Mouse (Mus musculus) heart, postnatal 25 days (tissue): Measurements from ENCODE around the gene Lysmd2. TPM values are rescaled to one million over a fixed set of nuclear protein-coding genes. Genes with fewer than 3 reads are reported as not detected.
A peak's percentile ranks its signal among the peaks of the same experiment; 100 is the strongest.
"Not testable (repeated sequence)": the region's sequence is repeated elsewhere in the genome, so short reads cannot be mapped to it uniquely, and the experiment has no call there.

ENCODE experiments used
- DNase-seq: peaks from one replicate; pipeline ENCODE4 v3.0.0; 2022; ENCODE audit warnings: low spot score
- intact Hi-C: fragments of 180-260 bp; cut with DNase I; formaldehyde crosslinking; loops from one replicate; pipeline ENCODE4 v1.15.1; 2025
- total RNA-seq, 2 experiments: library from RNA; stranded (reverse); gene quantifications; 2 replicates each; pipeline ENCODE4 v1.2.3; 2021

Lysmd2 gene
- 1 to 10 TPM; 7.3 to 8.4 TPM for total RNA-seq

- DNase-seq: peak; percentile 80
- intact Hi-C loops: no loop called here
Measured at GRCm38 (mm10) chr9:75625556-75626307, at the start of gene Lysmd2. Gene Lysmd2, plus strand, starts transcription at chr9:75625741.

- intact Hi-C loops: no loop called here
- peak; percentile 26 for DNase-seq
Measured at GRCm38 (mm10) chr9:75579321-75579720, 46.2 kb upstream of the Lysmd2 start.

DNA sequence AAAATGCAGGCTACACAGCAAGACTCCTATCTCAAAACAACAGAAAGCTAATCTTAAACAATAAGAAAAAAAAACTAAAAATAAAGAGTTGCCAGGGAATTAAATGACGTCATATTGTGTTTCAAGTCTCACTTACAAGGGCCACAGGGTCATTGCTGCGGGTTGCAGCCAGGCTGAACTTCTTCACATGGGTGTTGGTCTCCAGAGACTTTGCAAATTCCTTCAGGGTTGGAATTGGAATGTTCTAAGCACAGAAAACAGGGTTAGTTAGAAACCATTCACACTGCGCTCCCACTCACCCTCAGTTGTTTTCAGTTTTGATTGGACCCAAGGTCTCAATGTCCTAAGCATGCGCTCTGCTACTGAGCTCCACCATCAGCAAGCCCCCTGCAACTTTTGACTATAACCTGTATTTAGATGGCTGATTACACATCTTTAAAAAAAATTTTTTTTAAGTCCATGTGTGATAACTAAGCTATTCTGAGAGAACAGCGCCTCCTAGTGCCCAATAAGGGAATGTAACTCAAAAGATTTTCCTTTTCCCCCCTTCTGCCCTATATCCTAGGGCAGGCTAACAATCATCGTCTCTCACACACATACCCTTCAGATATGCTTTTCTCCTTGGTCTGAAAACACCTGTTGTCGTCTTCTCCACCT lies 43.7 kb upstream of the Lysmd2 start:
- intact Hi-C loops: loop anchor here (1.0 to 10.0 kb wide), 3 partner anchors 61 to 220 kb away; no protein-coding TSS in a partner anchor
- DNase-seq: no peak

DNA sequence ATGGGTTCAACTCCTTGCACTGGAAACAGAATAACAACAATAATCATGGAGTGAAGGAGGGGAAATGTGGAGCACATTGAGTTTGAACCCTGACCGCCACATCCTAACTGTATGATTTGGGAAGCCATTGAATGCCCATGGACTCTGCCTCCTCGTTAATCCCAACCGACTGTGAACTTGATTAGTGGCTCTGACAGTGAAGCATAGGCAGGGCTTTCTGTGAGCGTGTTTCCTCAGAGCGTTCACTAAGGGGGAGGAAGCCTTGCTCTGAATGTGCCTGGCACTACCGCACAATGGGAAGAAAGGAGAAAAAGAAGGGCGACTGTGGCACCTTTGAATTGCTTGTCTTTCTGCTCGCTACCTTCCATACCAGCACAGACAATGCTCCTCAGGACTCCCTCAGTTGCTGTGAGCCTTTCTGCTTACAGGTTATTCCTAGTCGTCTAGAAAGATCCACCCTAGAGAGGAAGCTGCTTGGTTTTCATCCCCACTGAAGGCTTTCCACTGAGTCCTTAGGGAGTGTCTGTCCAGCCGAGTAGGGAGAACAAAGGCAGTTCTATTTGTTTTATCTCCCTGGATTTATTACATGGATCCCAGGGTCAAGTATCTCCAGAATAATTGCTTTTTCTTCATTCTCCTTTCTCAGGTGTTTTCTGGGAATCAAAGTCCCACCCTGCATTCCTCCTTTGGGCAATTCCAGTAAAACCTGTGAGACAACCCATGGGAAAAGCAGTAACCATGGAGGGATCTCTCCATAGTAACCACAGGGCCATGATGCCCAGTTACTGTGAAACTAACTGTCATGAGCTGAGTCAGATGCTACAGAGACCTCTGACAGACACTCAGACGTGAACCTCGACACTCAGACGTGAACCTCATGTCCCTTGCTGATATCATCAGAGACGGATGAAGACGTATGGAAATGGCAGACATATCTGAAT lies 35.4 kb upstream of the Lysmd2 start:
- DNase-seq: no peak
- intact Hi-C loops: loop anchor here (10.0 kb wide), 1 partner anchor 125 kb away; no protein-coding TSS in a partner anchor

DNA sequence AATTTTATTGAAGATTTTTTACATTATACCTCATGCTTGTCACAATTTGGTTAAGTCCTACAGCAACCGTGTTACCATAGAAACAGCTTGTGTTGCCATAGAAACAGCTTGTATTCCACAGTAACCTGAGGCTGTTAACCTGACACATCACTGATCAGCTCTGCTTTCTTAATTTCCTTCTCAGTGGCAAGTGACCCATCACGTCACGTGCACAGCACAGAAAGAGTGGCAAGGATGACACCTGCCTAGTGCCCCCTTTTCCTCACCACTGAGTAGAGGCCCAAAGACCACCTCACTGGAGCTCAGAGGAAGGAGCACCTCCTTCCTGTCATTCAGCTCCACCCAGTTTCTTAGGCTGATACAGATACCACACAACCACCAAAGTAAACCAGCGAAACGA lies 32.1 kb upstream of the Lysmd2 start:
- DNase-seq: no peak
- intact Hi-C loops: no loop called here

- DNase-seq: no peak
- intact Hi-C loops: no loop called here
Measured at GRCm38 (mm10) chr9:75597036-75597435, 28.5 kb upstream of the Lysmd2 start.

DNA sequence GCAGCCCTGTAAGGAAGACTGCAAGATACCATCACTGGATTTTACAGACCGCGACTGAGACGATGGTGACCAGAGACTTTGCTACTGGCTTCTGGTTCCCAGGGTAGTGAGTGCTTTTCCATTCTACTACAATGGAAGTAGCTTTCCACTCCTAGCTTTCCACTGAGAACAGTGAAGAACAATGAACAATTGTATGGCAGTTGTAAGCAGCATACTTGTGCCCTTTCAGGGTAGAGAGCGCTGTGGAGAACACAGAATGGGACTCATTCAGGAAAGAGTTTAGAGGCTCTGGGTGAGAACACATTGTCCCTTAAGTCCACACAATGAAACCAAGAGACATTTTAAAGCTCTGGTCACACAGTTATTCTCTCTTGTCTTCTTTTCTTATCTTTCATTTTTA lies 27.9 kb upstream of the Lysmd2 start:
- intact Hi-C loops: no loop called here
- DNase-seq: no peak

DNA sequence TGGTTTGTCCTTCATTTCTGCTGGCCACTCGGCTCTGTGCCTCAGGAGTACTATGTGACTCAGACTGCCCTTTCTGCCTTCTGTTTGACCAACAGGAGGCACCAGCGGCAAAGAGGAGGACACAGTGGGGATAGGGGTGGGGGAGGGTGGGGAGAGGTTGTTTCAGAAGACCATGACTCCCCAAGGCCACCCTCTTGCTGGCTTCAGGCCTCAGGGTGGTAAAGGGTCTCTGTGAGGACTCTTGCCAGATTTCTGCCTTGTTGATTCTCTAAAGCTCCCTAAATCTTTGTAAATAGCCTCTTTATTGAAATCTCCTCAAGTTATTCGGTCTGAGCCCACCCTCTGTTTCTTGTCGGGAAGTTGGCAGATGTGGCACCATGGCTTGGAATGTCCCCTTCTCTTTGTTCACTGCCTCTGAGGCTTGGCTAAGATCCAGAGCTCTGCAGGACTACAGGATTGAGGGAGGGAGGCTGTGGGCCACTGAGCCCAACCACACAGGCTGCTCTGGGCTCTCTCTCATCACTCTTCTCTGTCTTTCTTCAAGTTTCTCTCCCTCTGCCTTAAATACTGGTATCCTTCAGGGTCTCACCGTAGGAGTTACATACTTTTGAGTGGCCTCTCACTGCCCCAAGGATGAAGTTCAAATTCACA lies 26.2 kb upstream of the Lysmd2 start:
- intact Hi-C loops: no loop called here
- no peak for DNase-seq

DNA sequence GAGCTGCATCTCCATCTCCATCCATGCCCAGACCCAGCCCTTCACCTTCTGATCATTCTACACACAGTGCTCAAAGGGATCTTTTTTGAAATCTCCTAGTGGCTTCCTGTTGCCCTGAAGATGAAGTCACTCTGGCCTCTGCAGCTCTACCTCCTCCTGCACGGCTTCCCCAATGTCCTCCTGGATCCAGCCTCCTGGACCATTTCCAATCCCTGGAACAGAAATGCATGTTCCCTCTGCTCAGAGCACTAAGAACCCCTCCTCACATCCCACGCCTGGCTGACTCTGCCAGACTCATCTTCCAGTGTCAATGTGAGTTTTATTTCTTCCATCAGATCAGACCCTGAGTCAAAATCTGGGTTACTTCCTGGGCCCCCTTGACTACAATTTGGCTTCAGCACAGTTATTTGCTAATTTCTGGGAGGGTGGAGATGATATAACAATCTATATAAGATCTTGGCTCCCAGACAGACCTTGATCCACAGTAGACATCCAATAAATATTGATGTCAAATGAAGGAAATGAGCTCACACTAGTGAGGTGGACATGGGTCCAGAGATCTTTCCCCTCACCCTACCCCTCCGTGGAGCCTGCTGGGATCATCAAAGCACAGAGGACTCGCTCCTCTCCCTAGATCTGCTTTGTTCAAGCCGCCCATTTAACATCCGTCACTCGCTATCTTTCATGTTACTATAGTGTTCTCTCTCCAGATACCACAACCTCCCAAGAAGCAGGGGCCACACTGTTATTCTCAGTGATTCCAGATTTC lies 25.2 kb upstream of the Lysmd2 start:
- intact Hi-C loops: no loop called here
- DNase-seq: no peak

GRCm38 (mm10) chr9:75601510-75601909 lies 24.0 kb upstream of the Lysmd2 start:
- DNase-seq: no peak
- intact Hi-C loops: no loop called here

DNA sequence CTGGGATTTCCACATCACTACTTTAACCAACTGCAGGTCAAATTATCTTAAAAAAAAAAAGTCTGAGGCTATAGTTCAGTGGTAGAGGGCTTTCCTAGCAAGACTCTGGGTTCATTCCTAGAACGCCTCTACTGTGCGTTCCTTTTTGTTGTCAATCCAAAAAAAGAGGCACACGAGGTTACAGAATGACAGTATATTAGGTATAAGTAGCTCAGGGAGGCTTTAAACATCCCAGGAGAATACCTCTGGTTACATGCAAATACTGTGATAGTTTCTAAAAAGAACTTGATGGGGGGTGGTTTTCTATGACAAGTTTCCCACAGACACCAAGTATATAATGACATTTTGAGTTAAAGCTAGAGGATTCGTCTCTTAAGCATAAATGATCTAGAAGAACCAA lies 18.0 kb upstream of the Lysmd2 start:
- intact Hi-C loops: no loop called here
- no peak for DNase-seq

GRCm38 (mm10) chr9:75609505-75609904 lies 16.0 kb upstream of the Lysmd2 start:
- DNase-seq: no peak

DNA sequence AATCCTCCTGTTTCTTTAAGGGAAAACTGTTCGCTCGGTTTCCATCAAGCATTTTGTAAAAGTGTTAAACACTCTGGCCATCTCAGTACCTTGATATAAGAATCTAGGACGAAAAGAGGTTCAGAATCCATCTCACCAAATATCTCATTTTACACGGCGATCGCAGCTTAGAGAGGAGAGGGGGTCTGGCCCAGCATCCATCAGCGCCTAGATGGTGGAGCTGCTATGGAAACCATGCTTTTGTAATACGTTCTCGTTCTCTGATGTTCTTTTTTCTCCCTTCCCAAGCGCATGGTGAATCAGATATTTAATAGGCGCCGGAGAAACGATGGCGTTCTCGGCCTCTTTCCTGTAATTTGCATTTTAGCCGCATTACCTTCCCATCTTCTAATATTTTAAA lies 15.6 kb upstream of the Lysmd2 start:
- no peak for DNase-seq
- intact Hi-C loops: no loop called here

More at GRCm38 (mm10) chr9:75609505-75609904, 16.0 kb upstream of the Lysmd2 start:
- intact Hi-C loops: no loop called here

- intact Hi-C loops: no loop called here
- peak; percentile 40 for DNase-seq
Measured at GRCm38 (mm10) chr9:75610571-75611493, 14.7 kb upstream of the Lysmd2 start, which contains the start of gene Tmod2. Gene Tmod2, minus strand, starts transcription at chr9:75611325.

GRCm38 (mm10) chr9:75616560-75616959 lies 9.0 kb upstream of the Lysmd2 start:
- DNase-seq: no peak
- intact Hi-C loops: no loop called here

DNA sequence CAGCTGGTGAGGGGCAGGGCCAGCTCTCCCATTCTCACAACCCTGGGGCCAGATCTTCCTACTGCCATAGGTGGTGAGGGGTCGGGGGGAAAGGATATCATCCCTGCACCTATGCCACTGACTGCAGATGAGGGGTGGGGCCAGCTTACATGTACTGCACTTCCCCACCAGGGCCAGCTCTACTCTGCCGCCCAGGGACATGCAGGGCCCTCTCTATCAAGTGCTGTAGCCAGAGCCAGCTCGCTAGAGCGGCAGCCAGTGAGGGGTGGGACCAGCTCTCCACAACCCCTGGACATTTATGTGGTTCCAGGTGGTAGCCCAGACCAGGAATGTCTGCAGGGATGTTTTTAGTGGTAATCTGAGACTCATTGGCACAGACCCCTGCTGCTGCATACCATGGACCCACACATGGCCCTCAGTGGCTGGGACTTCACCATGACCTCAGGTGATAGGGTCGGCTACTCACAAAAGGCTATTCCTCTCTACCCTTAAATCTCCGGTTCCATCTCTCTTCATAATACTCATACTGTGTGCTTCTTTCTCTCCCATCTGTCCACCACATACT lies 6.6 kb upstream of the Lysmd2 start:
- no peak for DNase-seq
- intact Hi-C loops: no loop called here

DNA sequence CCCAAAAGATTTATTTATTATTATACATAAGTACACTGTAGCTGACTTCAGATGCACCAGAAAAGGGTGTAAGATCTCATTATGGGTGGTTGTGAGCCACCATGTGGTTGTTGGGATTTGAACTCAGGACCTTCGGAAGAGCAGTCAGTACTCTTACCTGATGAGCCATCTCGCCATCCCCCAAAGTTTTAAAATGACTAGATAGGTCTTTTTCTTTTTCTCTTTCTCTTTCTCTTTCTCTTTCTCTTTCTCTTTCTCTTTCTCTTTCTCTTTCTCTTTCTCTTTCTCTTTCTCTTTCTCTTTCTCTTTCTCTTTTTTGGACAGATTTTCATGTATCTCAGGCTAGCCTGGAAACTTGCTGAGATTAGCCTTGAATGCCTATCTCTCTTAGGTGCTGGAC lies 5.8 kb upstream of the Lysmd2 start:
- DNase-seq, intact Hi-C loops: not testable (repeated sequence)

- intact Hi-C loops: no loop called here
Measured at GRCm38 (mm10) chr9:75621428-75621827, 4.1 kb upstream of the Lysmd2 start.

More at GRCm38 (mm10) chr9:75621428-75621827, 4.1 kb upstream of the Lysmd2 start:
- DNase-seq: no peak
